Mouse (Mus musculus) spleen, adult 2 months (tissue): Measurements from ENCODE around the gene Cyp2d22.

Source experiments
- CTCF ChIP-seq: fragments of 200-500 bp; IDR thresholded peaks from 2 replicates; pipeline ENCODE4 v1.5.1; 2011; ENCODE audit warnings: mild to moderate bottlenecking, inconsistent platforms; ENCODE audit not compliant: insufficient read depth, insufficient read length, insufficient replicate concordance; ENCODE audit errors: extremely low read depth
- POLR2A ChIP-seq: fragments of 200-500 bp; IDR thresholded peaks from 2 replicates; pipeline ENCODE4 v1.6.1; 2011; ENCODE audit warnings: low read depth, low read length, inconsistent platforms

DNA sequence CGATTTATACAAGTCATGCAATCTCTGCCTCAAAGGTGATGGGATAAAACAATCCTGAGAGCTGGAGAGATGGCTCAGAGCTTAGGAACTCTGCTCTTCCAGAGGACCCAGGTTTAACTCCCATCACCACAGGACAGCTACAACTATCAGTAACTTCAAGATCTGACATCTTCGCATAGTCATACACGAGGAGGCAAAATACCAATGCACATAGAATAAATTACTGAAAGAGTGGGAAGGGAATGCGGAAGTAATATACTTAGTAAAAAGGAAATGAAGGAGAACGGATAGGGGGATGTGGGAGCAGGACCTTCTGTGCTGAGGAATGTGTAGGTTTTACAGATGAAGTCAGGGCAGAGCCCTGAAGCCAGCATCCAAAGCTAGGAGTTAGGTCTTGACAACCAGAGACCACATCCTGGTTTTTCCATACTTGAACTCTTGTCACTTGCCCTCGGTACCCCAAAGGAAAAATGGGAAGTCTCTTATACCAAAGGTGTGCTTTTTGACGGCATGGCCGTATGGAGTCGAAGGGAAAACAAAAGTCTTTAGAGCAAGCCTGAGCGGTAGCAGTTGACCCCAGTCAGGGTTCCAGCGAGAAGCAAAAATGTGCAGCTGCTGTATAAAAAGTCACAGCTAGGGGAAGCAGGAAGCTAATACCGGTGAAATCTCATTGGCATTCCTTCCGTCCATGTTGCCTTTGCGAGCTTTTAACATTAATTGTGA is 33.3 kb downstream of the Cyp2d22 start:
- no peak for TF ChIP-seq POLR2A
- no peak for TF ChIP-seq CTCF
